Mouse (Mus musculus): ENCODE measurements around the gene Olfr800.

Olfr800 gene

GRCm38 (mm10) chr10:129657394-129657793 lies at the start of gene Olfr800:
Gene Olfr800 (plus strand): TSS chr10:129657694.
- DNase-seq (ENCODE audit: inconsistent ontology term): no peak

- DNase-seq (ENCODE audit: inconsistent ontology term): no peak
Observed at GRCm38 (mm10) chr10:129612470-129612869, 45.0 kb upstream of the Olfr800 start, which contains the start of gene Olfr796. Gene Olfr796 (minus strand): TSS chr10:129612570.

- DNase-seq (ENCODE audit: inconsistent ontology term): no peak
Observed at GRCm38 (mm10) chr10:129621724-129622123, 35.8 kb upstream of the Olfr800 start.

GRCm38 (mm10) chr10:129623251-129623650 lies 34.2 kb upstream of the Olfr800 start:
- no peak for DNase-seq (ENCODE audit: inconsistent ontology term)

GRCm38 (mm10) chr10:129627834-129628233 lies 29.7 kb upstream of the Olfr800 start, which contains the start of gene Olfr798:
Gene Olfr798 (minus strand): TSS chr10:129627934.
- DNase-seq (ENCODE audit: inconsistent ontology term): no peak

- DNase-seq (ENCODE audit: inconsistent ontology term): no peak
Observed at GRCm38 (mm10) chr10:129637184-129637583, 20.3 kb upstream of the Olfr800 start, which contains the start of gene Olfr799. Gene Olfr799 (plus strand): TSS chr10:129637484.

- DNase-seq (ENCODE audit: inconsistent ontology term): no peak
Observed at GRCm38 (mm10) chr10:129651763-129652162, 5.7 kb upstream of the Olfr800 start.

GRCm38 (mm10) chr10:129673765-129674164 lies 16.3 kb downstream of the Olfr800 start, which contains the start of gene Olfr801:
Gene Olfr801 (minus strand): TSS chr10:129673865.
- DNase-seq (ENCODE audit: inconsistent ontology term): no peak

GRCm38 (mm10) chr10:129688069-129688468 lies 30.6 kb downstream of the Olfr800 start, which contains the start of gene Olfr802:
Gene Olfr802 (minus strand): TSS chr10:129688169.
- DNase-seq (ENCODE audit: inconsistent ontology term): no peak

- no peak for DNase-seq (ENCODE audit: inconsistent ontology term)
Observed at GRCm38 (mm10) chr10:129694186-129694585, 36.7 kb downstream of the Olfr800 start, which contains the start of gene Olfr803. Gene Olfr803 (minus strand): TSS chr10:129694286.

- no peak for DNase-seq (ENCODE audit: inconsistent ontology term)
Observed at GRCm38 (mm10) chr10:129702910-129703309, 45.4 kb downstream of the Olfr800 start, which contains the start of gene Olfr804. Gene Olfr804 (plus strand): TSS chr10:129703210.
